Mouse (Mus musculus) midbrain, embryonic 11.5 days (tissue): ENCODE data around the gene Map4k2. TPM values are rescaled to one million over a fixed set of nuclear protein-coding genes. Genes with fewer than 3 reads are reported as not detected.
A peak's percentile ranks its signal among the peaks of the same experiment; 100 is the strongest.

Experiments
- ATAC-seq: fragments of 200-750 bp; cut with Nextera tagmentation; 2 replicates; pipeline ENCODE4 v1.8.0; 2017; ENCODE audit warnings: moderate TSS enrichment, moderate library complexity; ENCODE audit not compliant: low FRiP score
- DNase-seq: peaks from one replicate; pipeline ENCODE4 v3.0.0; 2015; ENCODE audit warnings: low spot score; ENCODE audit errors: missing footprints
- H3K27ac ChIP-seq: fragments of 300-500 bp; sonication (generic); 2 replicates; pipeline ENCODE4 v1.5.1; 2014; ENCODE audit warnings: low read depth, low read length
- H3K27me3 ChIP-seq: fragments of 300-500 bp; sonication (generic); 2 replicates; pipeline ENCODE4 v1.6.1; 2014; ENCODE audit warnings: mild to moderate bottlenecking, low read length, moderate library complexity, mixed read lengths; ENCODE audit not compliant: control insufficient read depth, insufficient read depth
- H3K36me3 ChIP-seq: fragments of 300-500 bp; sonication (generic); 2 replicates; pipeline ENCODE4 v1.6.1; 2014; ENCODE audit warnings: mild to moderate bottlenecking, low read length, moderate library complexity, mixed read lengths; ENCODE audit not compliant: control insufficient read depth, insufficient read depth
- H3K4me1 ChIP-seq: fragments of 300-500 bp; sonication (generic); 2 replicates; pipeline ENCODE4 v1.6.1; 2014; ENCODE audit warnings: low read length; ENCODE audit not compliant: control insufficient read depth, insufficient read depth
- H3K4me2 ChIP-seq: fragments of 300-500 bp; sonication (generic); 2 replicates; pipeline ENCODE4 v1.6.1; 2014; ENCODE audit warnings: mild to moderate bottlenecking, moderate library complexity
- H3K4me3 ChIP-seq: fragments of 300-500 bp; sonication (generic); 2 replicates; pipeline ENCODE4 v1.5.1; 2014; ENCODE audit warnings: low read depth, low read length
- H3K9ac ChIP-seq: fragments of 300-500 bp; sonication (generic); 2 replicates; pipeline ENCODE4 v1.6.1; 2014; ENCODE audit warnings: low read length
- H3K9me3 ChIP-seq: fragments of 300-500 bp; sonication (generic); 2 replicates; pipeline ENCODE4 v1.6.1; 2016; ENCODE audit warnings: low read length; ENCODE audit not compliant: control insufficient read depth
- WGBS: fragments of 180-500 bp; shearing (Covaris S2); extraction: QIAGEN DNeasy Blood & Tissue Kit; methylation state at CpG from one replicate; pipeline ENCODE4 v1.1.7; 2014; 5-methylcytosine and 5-hydroxymethylcytosine counted together
- polyA plus RNA-seq: library from polyadenylated mRNA; unstranded; fragments of >200 nt; fragmentation: Nextera tagmentation; extraction: Ambion mirVana; gene quantifications from 2 replicates; pipeline ENCODE4 v1.2.1, GENCODE M21; 2014

Map4k2 gene
- polyA plus RNA-seq, 1 experiment from 2014 or later, result 8.6 TPM

GRCm38 (mm10) chr19:6397582-6398249 is 56.8 kb downstream of the Map4k2 start:
- whole genome bisulfite sequencing, result 82% methylated on average over 22 of the region's 22 CpGs
- H3K27ac ChIP-seq, result no peak overlapping the region
- no peak overlapping the region for H3K4me2 ChIP-seq
- peaks cover 21% of the 10 kb centered on the region for H3K4me1 ChIP-seq
- no peak for ATAC-seq
- no peak overlapping the region for H3K4me3 ChIP-seq
- no peak for DNase-seq
- H3K9me3 ChIP-seq, result no peaks in the 10 kb centered on the region
- peaks cover 25% of the 10 kb centered on the region for H3K27me3 ChIP-seq
- no peaks in the 10 kb centered on the region for H3K36me3 ChIP-seq
- no peak overlapping the region for H3K9ac ChIP-seq

GRCm38 (mm10) chr19:6398447-6399284 is 57.7 kb downstream of the Map4k2 start:
- no peaks in the 10 kb centered on the region for H3K36me3 ChIP-seq
- WGBS, result 1% methylated on average over 39 of the region's 39 CpGs
- H3K9me3 ChIP-seq, result no peaks in the 10 kb centered on the region
- H3K27me3 ChIP-seq, result peaks cover 31% of the 10 kb centered on the region
- H3K9ac ChIP-seq, result peak overlapping the region; percentile 70
- ATAC-seq (peak; percentile 69), DNase-seq (peak; percentile 96)
- no peak overlapping the region for H3K27ac ChIP-seq
- H3K4me2 ChIP-seq, result peak overlapping the region; percentile 100
- H3K4me1 ChIP-seq, result peaks cover 23% of the 10 kb centered on the region
- peak overlapping the region; percentile 60 for H3K4me3 ChIP-seq

DNA sequence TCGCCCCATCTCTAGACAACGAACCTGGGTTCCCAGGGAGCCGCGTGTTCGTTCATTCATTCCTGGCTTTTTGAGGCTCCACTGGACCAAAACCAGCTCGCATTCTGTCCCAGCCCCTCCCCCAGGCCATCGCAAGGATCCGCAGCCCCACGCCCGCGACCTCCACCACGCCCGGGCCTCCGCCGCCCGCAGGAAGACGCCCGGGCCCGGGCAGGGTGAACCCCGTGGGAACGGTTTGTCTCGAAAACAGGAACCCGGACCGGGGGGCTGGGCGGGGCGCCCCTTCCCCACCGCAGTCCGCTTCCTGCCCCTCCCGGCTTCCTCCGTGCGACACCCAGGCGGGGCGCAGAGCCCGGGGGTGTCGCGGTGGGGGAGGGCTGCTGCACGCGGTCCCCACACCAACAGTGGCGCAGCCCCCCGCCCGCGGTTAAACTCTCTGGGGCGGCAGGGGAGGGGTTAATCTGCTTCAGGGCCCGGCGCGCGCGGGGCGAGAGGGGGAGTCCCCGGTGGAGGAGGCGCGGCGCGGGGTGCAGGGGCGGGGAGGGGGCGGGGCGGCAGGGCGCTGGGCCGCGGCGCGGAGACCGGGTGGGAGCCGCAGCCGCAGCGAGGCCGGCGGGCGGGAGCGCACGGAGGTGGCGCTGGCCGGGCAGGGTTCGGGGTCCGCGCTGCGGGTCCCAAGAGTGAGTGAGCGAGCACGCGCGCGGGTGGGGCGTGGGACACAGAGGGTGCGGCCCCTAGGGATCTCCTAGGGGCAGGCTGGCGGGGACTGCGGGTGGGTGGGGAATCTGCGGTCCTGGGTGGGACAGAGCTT is 58.6 kb downstream of the Map4k2 start, which contains the start of gene Rasgrp2:
Gene Rasgrp2, plus strand, starts transcription at position 56 of the 811 bp plus-strand sequence.
- no peak within 1 kb of the TSS for H3K27ac ChIP-seq
- under 1% methylated on average over 78 of the region's 87 CpGs for WGBS
- ATAC-seq (peak; percentile 20), DNase-seq (peak; percentile 94)
- peaks cover 23% of the 10 kb centered on the region for H3K4me1 ChIP-seq
- H3K4me3 ChIP-seq, result peak within 1 kb of the TSS; percentile 60
- H3K27me3 ChIP-seq, result peaks cover 31% of the 10 kb centered on the region
- peak within 1 kb of the TSS; percentile 100 for H3K4me2 ChIP-seq
- peak within 1 kb of the TSS; percentile 70 for H3K9ac ChIP-seq
- no peaks in the 10 kb centered on the region for H3K9me3 ChIP-seq
- no peaks in the 10 kb centered on the region for H3K36me3 ChIP-seq

- no peak overlapping the region for H3K27ac ChIP-seq
- H3K9me3 ChIP-seq, result no peaks in the 10 kb centered on the region
- peak; percentile 92 for DNase-seq
- 4% methylated on average over 29 of the region's 29 CpGs for WGBS
- peak overlapping the region; percentile 70 for H3K9ac ChIP-seq
- ATAC-seq, result no peak
- H3K4me2 ChIP-seq, result peak overlapping the region; percentile 100
- no peaks in the 10 kb centered on the region for H3K36me3 ChIP-seq
- peaks cover 23% of the 10 kb centered on the region for H3K4me1 ChIP-seq
- H3K4me3 ChIP-seq, result peak overlapping the region; percentile 60
- H3K27me3 ChIP-seq, result peaks cover 31% of the 10 kb centered on the region
Observed at GRCm38 (mm10) chr19:6400096-6401086, 59.5 kb downstream of the Map4k2 start.

- peaks cover 31% of the 10 kb centered on the region for H3K27me3 ChIP-seq
- DNase-seq (peak; percentile 98), ATAC-seq (peak; percentile 36)
- no peak overlapping the region for H3K27ac ChIP-seq
- H3K9me3 ChIP-seq, result no peaks in the 10 kb centered on the region
- H3K36me3 ChIP-seq, result no peaks in the 10 kb centered on the region
- under 1% methylated on average over 31 of the region's 32 CpGs for WGBS
- H3K4me2 ChIP-seq, result peak overlapping the region; percentile 44
- peak overlapping the region; percentile 23 for H3K4me3 ChIP-seq
- peak overlapping the region; percentile 36; the same call in 1 of the 2 replicates for H3K9ac ChIP-seq
- H3K4me1 ChIP-seq, result peaks cover 23% of the 10 kb centered on the region
Observed at GRCm38 (mm10) chr19:6401131-6401815, 60.3 kb downstream of the Map4k2 start.

DNA sequence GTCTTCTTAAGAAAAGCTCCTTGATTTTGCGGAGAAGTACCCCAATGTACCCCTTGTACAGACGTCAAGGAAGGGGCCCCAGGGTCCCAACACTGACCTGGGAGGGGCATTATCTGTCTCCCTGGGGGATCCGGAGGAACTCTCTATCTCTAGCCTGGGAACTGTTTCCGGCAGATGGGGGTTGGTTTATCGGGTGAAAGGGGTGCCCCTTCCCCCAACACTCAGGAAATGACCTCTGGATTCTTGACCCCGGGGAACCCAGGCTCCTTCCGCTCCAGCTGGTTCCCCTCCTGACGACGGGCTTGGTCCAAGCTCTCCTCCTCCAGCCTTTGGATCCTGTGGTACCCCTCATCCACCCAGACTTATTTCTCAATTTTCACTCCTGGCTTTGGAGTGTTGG is 61.0 kb downstream of the Map4k2 start:
- no peak overlapping the region for H3K27ac ChIP-seq

DNA sequence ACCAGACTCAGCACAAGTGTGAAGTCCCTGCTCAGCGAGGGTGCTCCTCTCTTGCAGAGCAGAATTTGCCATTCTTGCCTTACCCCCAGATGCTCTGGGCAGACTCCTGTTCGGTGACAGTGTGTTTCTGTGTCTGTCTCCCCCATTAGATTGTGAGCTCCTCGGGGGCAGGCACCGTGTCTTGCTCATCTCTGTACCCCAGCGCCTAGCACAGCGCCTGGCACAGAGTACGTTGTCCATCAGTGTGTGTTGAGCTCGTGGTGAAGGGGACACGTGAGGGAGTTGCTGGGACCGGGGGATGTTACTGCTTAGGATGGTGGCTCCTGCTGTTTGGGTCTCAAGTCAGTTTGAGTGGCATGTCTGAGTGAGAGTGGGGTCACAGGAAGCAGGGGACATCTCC is 62.9 kb downstream of the Map4k2 start:
- ATAC-seq, result no peak
- H3K4me1 ChIP-seq, result peaks cover 16% of the 10 kb centered on the region
- H3K4me3 ChIP-seq, result no peak overlapping the region
- H3K27me3 ChIP-seq, result peaks cover 31% of the 10 kb centered on the region
- no peaks in the 10 kb centered on the region for H3K9me3 ChIP-seq
- H3K4me2 ChIP-seq, result no peak overlapping the region
- H3K9ac ChIP-seq, result no peak overlapping the region
- 85% methylated on average over 10 of the region's 10 CpGs for WGBS
- H3K27ac ChIP-seq, result no peak overlapping the region
- DNase-seq, result no peak
- H3K36me3 ChIP-seq, result no peaks in the 10 kb centered on the region

More for the DNA sequence above, 61.0 kb downstream of the Map4k2 start:
- ATAC-seq (no peak), DNase-seq (no peak)
- Histone ChIP-seq H3K27me3 (peaks cover 31% of the 10 kb centered on the region), H3K9ac (no peak overlapping the region), H3K4me1 (peaks cover 23% of the 10 kb centered on the region), H3K9me3 (no peaks in the 10 kb centered on the region), H3K4me3 (no peak overlapping the region; the same call in 1 of the 2 replicates), H3K36me3 (no peaks in the 10 kb centered on the region), H3K4me2 (peak overlapping the region; percentile 44; the same call in 1 of the 2 replicates)
- 13% methylated on average over 9 of the region's 9 CpGs for WGBS
